Mouse (Mus musculus) myocyte (in vitro differentiated cells): ENCODE measurements around the gene Slco1a6. TPM values are rescaled to one million over a fixed set of nuclear protein-coding genes. Genes with fewer than 3 reads are reported as not detected.
"Not testable (repeated sequence)": the region's sequence is repeated elsewhere in the genome, so short reads cannot be mapped to it uniquely, and the experiment has no call there.

ENCODE experiments used
- H3K27me3 ChIP-seq: one replicate; pipeline ENCODE4 v1.6.1; 2011; ENCODE audit not compliant: control insufficient read depth, insufficient read depth, insufficient read length
- H3K36me3 ChIP-seq: one replicate; pipeline ENCODE4 v1.6.1; 2011; ENCODE audit not compliant: control insufficient read depth, insufficient read depth
- H3K4me2 ChIP-seq: one replicate; pipeline ENCODE4 v1.6.1; 2011; ENCODE audit warnings: low read depth, control low read depth
- H3K4me3 ChIP-seq: one replicate; pipeline ENCODE4 v1.5.1; 2011; ENCODE audit warnings: mild to moderate bottlenecking, control low read depth, moderate library complexity
- H3K79me2 ChIP-seq: one replicate; pipeline ENCODE4 v1.6.1; 2011; ENCODE audit not compliant: control insufficient read depth, insufficient read depth
- H3ac ChIP-seq: one replicate; pipeline ENCODE4 v1.6.1; 2011; ENCODE audit not compliant: control insufficient read depth, insufficient read length
- CEBPB ChIP-seq: IDR thresholded peaks from 2 replicates; pipeline ENCODE4 v1.6.1; 2011; ENCODE audit warnings: mild to moderate bottlenecking, moderate library complexity; ENCODE audit not compliant: poor library complexity, insufficient read depth, severe bottlenecking
- E2F4 ChIP-seq: IDR thresholded peaks from one replicate; pipeline ENCODE4 v1.6.1; 2011; ENCODE audit warnings: mild to moderate bottlenecking, control low read depth, moderate library complexity; ENCODE audit not compliant: insufficient read depth
- MAX ChIP-seq: IDR thresholded peaks from one replicate; pipeline ENCODE4 v1.6.1; 2011; ENCODE audit warnings: low read depth, mild to moderate bottlenecking, control low read depth
- MYOD1 ChIP-seq, 3 experiments: IDR thresholded peaks; one replicate each; pipeline ENCODE4 v1.6.1; 2011; ENCODE audit warnings: control low read depth in 2 of 3, low read depth in 2 of 3, mild to moderate bottlenecking in 2 of 3, moderate library complexity in 1 of 3; ENCODE audit not compliant: insufficient read length in 2 of 3, control insufficient read depth in 1 of 3
- MYOG ChIP-seq, 3 experiments: IDR thresholded peaks; one replicate each; pipeline ENCODE4 v1.6.1; 2011; ENCODE audit warnings: control low read depth in 2 of 3, low read depth in 2 of 3, mild to moderate bottlenecking in 2 of 3; ENCODE audit not compliant: insufficient read length in 2 of 3, control insufficient read depth in 1 of 3, insufficient read depth in 1 of 3
- POLR2A ChIP-seq: IDR thresholded peaks from one replicate; pipeline ENCODE4 v1.6.1; 2011; ENCODE audit warnings: low read depth, mild to moderate bottlenecking, control low read depth, moderate library complexity; ENCODE audit not compliant: insufficient read length
- POLR2AphosphoS2 ChIP-seq: IDR thresholded peaks from one replicate; pipeline ENCODE4 v1.6.1; 2011; ENCODE audit warnings: low read depth, control low read depth; ENCODE audit not compliant: insufficient read length
- REST ChIP-seq: IDR thresholded peaks from one replicate; pipeline ENCODE4 v1.6.1; 2011; ENCODE audit warnings: mild to moderate bottlenecking, control low read depth, moderate library complexity; ENCODE audit not compliant: insufficient read depth, insufficient read length
- SRF ChIP-seq: IDR thresholded peaks from one replicate; pipeline ENCODE4 v1.6.1; 2011; ENCODE audit warnings: low read depth; ENCODE audit not compliant: control insufficient read depth, insufficient read length
- TCF12 ChIP-seq: IDR thresholded peaks from one replicate; pipeline ENCODE4 v1.6.1; 2011; ENCODE audit warnings: mild to moderate bottlenecking, control low read depth; ENCODE audit not compliant: poor library complexity, insufficient read depth, severe bottlenecking
- TCF3 ChIP-seq: IDR thresholded peaks from one replicate; pipeline ENCODE4 v1.6.1; 2011; ENCODE audit warnings: low read depth, control low read depth; ENCODE audit not compliant: insufficient read length
- USF1 ChIP-seq: IDR thresholded peaks from one replicate; pipeline ENCODE4 v1.6.1; 2011; ENCODE audit warnings: low read depth, mild to moderate bottlenecking, control low read depth, moderate library complexity
- polyA plus RNA-seq: library from polyadenylated mRNA; unstranded; fragments of >200 nt; fragmentation: generic; extraction: Trizol; gene quantifications from one replicate; pipeline ENCODE4 v1.2.1, GENCODE M21; 2012; ENCODE audit warnings: missing spikeins

Slco1a6 gene
- 0.19 TPM for polyA plus RNA-seq

GRCm38 (mm10) chr6:142208421-142208820, at the start of gene Slco1a6:
TSS of gene Slco1a6 (minus strand) at chr6:142208521.
- H3K4me3 ChIP-seq = no peak within 1 kb of the TSS

GRCm38 (mm10) chr6:142250738-142251307, 42.5 kb upstream of the Slco1a6 start:
- H3K79me2 ChIP-seq, H3ac ChIP-seq, H3K4me2 ChIP-seq, H3K36me3 ChIP-seq, H3K27me3 ChIP-seq, H3K4me3 ChIP-seq: not testable (repeated sequence)

More at GRCm38 (mm10) chr6:142208421-142208820, at the start of gene Slco1a6:
- Histone ChIP-seq H3K36me3 (no peaks in the 10 kb centered on the region), H3K27me3 (no peaks in the 10 kb centered on the region), H3K79me2 (no peaks in the 10 kb centered on the region), H3K4me2 (no peak within 1 kb of the TSS), H3ac (no peak within 1 kb of the TSS)
- TF ChIP-seq TCF12 = no peak
- no peak for TF ChIP-seq REST

- H3K4me2 ChIP-seq = no peak overlapping the region
- H3K4me3 ChIP-seq = no peak overlapping the region
- TF ChIP-seq USF1 (no peak), TCF12 (no peak), POLR2A (no peak), MYOD1 (IDR thresholded peaks at IDR 0.05; ENCODE audit: control insufficient read depth in 1 of 3, insufficient read length in 2 of 3, low read depth in 2 of 3) (peak in 1 of 3 experiments; percentile 70), TCF3 (no peak), POLR2AphosphoS2 (no peak), MYOG (IDR thresholded peaks at IDR 0.05; ENCODE audit: control insufficient read depth in 1 of 3, insufficient read depth in 1 of 3, insufficient read length in 2 of 3, low read depth in 2 of 3) (peak in 1 of 3 experiments; percentile 66), E2F4 (no peak)
- H3K79me2 ChIP-seq = no peaks in the 10 kb centered on the region
- no peaks in the 10 kb centered on the region for H3K27me3 ChIP-seq
- H3ac ChIP-seq = no peak overlapping the region
- no peaks in the 10 kb centered on the region for H3K36me3 ChIP-seq
Measured at GRCm38 (mm10) chr6:142245065-142245464, 36.7 kb upstream of the Slco1a6 start.

DNA sequence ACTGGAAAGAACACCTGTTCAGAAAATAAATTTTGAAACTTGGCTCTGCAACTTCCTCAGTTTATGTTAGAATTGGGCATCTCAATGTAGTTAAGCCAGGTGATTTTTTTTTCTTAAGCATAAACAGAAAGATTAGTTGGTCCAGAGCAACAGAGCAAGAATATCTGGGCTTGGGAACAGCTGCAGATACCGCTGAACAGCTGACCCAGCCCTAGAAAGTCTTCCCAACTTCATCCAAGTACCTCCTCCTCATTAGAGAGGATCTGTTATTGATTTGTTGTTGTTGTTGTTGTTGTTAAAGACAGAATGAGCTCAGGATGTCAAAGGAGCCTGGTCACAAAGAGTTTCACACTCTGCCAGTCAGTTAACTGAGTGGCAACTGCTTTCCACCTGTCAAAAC, 31.1 kb upstream of the Slco1a6 start:
- Histone ChIP-seq H3K36me3 (no peaks in the 10 kb centered on the region), H3K79me2 (no peaks in the 10 kb centered on the region), H3K27me3 (no peaks in the 10 kb centered on the region), H3K4me2 (no peak overlapping the region), H3ac (no peak overlapping the region), H3K4me3 (no peak overlapping the region)
- TF ChIP-seq MYOG (IDR thresholded peaks at IDR 0.05; ENCODE audit: control insufficient read depth in 1 of 3, insufficient read depth in 1 of 3, insufficient read length in 2 of 3, low read depth in 2 of 3) (peak in 1 of 3 experiments; percentile 65), MYOD1 (IDR thresholded peaks at IDR 0.05; ENCODE audit: control insufficient read depth in 1 of 3, insufficient read length in 2 of 3, low read depth in 2 of 3) (peak in 2 of 3 experiments; percentile 21 to 51), E2F4 (no peak)

- TF ChIP-seq POLR2A (no peak), MAX (no peak), TCF12 (no peak), POLR2AphosphoS2 (no peak), E2F4 (no peak), USF1 (no peak), MYOG (IDR thresholded peaks at IDR 0.05; ENCODE audit: control insufficient read depth in 1 of 3, insufficient read depth in 1 of 3, insufficient read length in 2 of 3, low read depth in 2 of 3) (no peak), CEBPB (no peak), REST (no peak), TCF3 (no peak), MYOD1 (IDR thresholded peaks at IDR 0.05; ENCODE audit: control insufficient read depth in 1 of 3, insufficient read length in 2 of 3, low read depth in 2 of 3) (no peak), SRF (no peak)
- Histone ChIP-seq H3K79me2 (no peaks in the 10 kb centered on the region), H3K36me3 (no peaks in the 10 kb centered on the region), H3K4me3 (no peak overlapping the region), H3K27me3 (no peaks in the 10 kb centered on the region), H3K4me2 (no peak overlapping the region), H3ac (no peak overlapping the region)
Measured at GRCm38 (mm10) chr6:142220138-142220537, 11.8 kb upstream of the Slco1a6 start.

DNA sequence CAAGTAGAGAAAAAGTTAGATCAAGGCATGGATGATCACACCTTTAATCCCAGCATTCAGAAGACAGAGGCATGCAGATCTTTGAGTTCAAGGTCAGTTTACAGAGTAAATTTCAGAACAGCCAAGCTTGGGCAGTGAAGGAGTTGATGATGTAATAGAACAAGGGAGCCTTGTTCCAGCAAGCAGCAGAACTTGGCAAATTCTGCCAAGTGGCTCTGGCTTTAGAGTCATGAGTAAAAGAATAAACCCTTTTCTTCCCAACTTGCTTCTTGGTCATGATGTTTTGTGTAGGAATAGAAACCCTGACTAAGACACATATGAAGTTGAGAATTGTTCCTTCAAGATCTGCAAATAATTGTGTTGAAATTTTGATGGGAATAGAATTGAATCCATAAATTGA, 3.5 kb upstream of the Slco1a6 start:
- no peaks in the 10 kb centered on the region for H3K36me3 ChIP-seq
- H3ac ChIP-seq = no peak overlapping the region
- no peaks in the 10 kb centered on the region for H3K79me2 ChIP-seq
- TF ChIP-seq POLR2A (no peak), E2F4 (no peak), CEBPB (no peak), TCF12 (no peak), POLR2AphosphoS2 (no peak), REST (no peak), TCF3 (no peak), USF1 (no peak), MAX (no peak), MYOG (IDR thresholded peaks at IDR 0.05; ENCODE audit: control insufficient read depth in 1 of 3, insufficient read depth in 1 of 3, insufficient read length in 2 of 3, low read depth in 2 of 3) (no peak), SRF (no peak), MYOD1 (IDR thresholded peaks at IDR 0.05; ENCODE audit: control insufficient read depth in 1 of 3, insufficient read length in 2 of 3, low read depth in 2 of 3) (no peak)
- no peak overlapping the region for H3K4me2 ChIP-seq
- H3K27me3 ChIP-seq = no peaks in the 10 kb centered on the region
- no peak overlapping the region for H3K4me3 ChIP-seq
